Mouse (Mus musculus) myocyte (in vitro differentiated cells): Measurements from ENCODE around the gene Cdiptos. TPM values are rescaled to one million over a fixed set of nuclear protein-coding genes. Genes with fewer than 3 reads are reported as not detected.

Experiments used
- H3K27me3 ChIP-seq: one replicate; pipeline ENCODE4 v1.6.1; 2011; ENCODE audit not compliant: control insufficient read depth, insufficient read depth, insufficient read length
- H3K36me3 ChIP-seq: one replicate; pipeline ENCODE4 v1.6.1; 2011; ENCODE audit not compliant: control insufficient read depth, insufficient read depth
- H3K4me2 ChIP-seq: one replicate; pipeline ENCODE4 v1.6.1; 2011; ENCODE audit warnings: low read depth, control low read depth
- H3K4me3 ChIP-seq: one replicate; pipeline ENCODE4 v1.5.1; 2011; ENCODE audit warnings: mild to moderate bottlenecking, control low read depth, moderate library complexity
- H3K79me2 ChIP-seq: one replicate; pipeline ENCODE4 v1.6.1; 2011; ENCODE audit not compliant: control insufficient read depth, insufficient read depth
- H3ac ChIP-seq: one replicate; pipeline ENCODE4 v1.6.1; 2011; ENCODE audit not compliant: control insufficient read depth, insufficient read length
- CEBPB ChIP-seq: IDR thresholded peaks from 2 replicates; pipeline ENCODE4 v1.6.1; 2011; ENCODE audit warnings: mild to moderate bottlenecking, moderate library complexity; ENCODE audit not compliant: poor library complexity, insufficient read depth, severe bottlenecking
- E2F4 ChIP-seq: IDR thresholded peaks from one replicate; pipeline ENCODE4 v1.6.1; 2011; ENCODE audit warnings: mild to moderate bottlenecking, control low read depth, moderate library complexity; ENCODE audit not compliant: insufficient read depth
- MAX ChIP-seq: IDR thresholded peaks from one replicate; pipeline ENCODE4 v1.6.1; 2011; ENCODE audit warnings: low read depth, mild to moderate bottlenecking, control low read depth
- MYOD1 ChIP-seq, 3 experiments: IDR thresholded peaks; one replicate each; pipeline ENCODE4 v1.6.1; 2011; ENCODE audit warnings: control low read depth in 2 of 3, low read depth in 2 of 3, mild to moderate bottlenecking in 2 of 3, moderate library complexity in 1 of 3; ENCODE audit not compliant: insufficient read length in 2 of 3, control insufficient read depth in 1 of 3
- MYOG ChIP-seq, 3 experiments: IDR thresholded peaks; one replicate each; pipeline ENCODE4 v1.6.1; 2011; ENCODE audit warnings: control low read depth in 2 of 3, low read depth in 2 of 3, mild to moderate bottlenecking in 2 of 3; ENCODE audit not compliant: insufficient read length in 2 of 3, control insufficient read depth in 1 of 3, insufficient read depth in 1 of 3
- POLR2A ChIP-seq: IDR thresholded peaks from one replicate; pipeline ENCODE4 v1.6.1; 2011; ENCODE audit warnings: low read depth, mild to moderate bottlenecking, control low read depth, moderate library complexity; ENCODE audit not compliant: insufficient read length
- POLR2AphosphoS2 ChIP-seq: IDR thresholded peaks from one replicate; pipeline ENCODE4 v1.6.1; 2011; ENCODE audit warnings: low read depth, control low read depth; ENCODE audit not compliant: insufficient read length
- REST ChIP-seq: IDR thresholded peaks from one replicate; pipeline ENCODE4 v1.6.1; 2011; ENCODE audit warnings: mild to moderate bottlenecking, control low read depth, moderate library complexity; ENCODE audit not compliant: insufficient read depth, insufficient read length
- SRF ChIP-seq: IDR thresholded peaks from one replicate; pipeline ENCODE4 v1.6.1; 2011; ENCODE audit warnings: low read depth; ENCODE audit not compliant: control insufficient read depth, insufficient read length
- TCF12 ChIP-seq: IDR thresholded peaks from one replicate; pipeline ENCODE4 v1.6.1; 2011; ENCODE audit warnings: mild to moderate bottlenecking, control low read depth; ENCODE audit not compliant: poor library complexity, insufficient read depth, severe bottlenecking
- TCF3 ChIP-seq: IDR thresholded peaks from one replicate; pipeline ENCODE4 v1.6.1; 2011; ENCODE audit warnings: low read depth, control low read depth; ENCODE audit not compliant: insufficient read length
- USF1 ChIP-seq: IDR thresholded peaks from one replicate; pipeline ENCODE4 v1.6.1; 2011; ENCODE audit warnings: low read depth, mild to moderate bottlenecking, control low read depth, moderate library complexity
- polyA plus RNA-seq: library from polyadenylated mRNA; unstranded; fragments of >200 nt; fragmentation: generic; extraction: Trizol; gene quantifications from one replicate; pipeline ENCODE4 v1.2.1, GENCODE M21; 2012; ENCODE audit warnings: missing spikeins

Cdiptos gene
- polyA plus RNA-seq, 1 experiment, result 0.18 TPM

GRCm38 (mm10) chr7:126978841-126979240 is 2.9 kb upstream of the Cdiptos start:
- TF ChIP-seq USF1 (no peak), TCF3 (no peak), POLR2A (no peak), TCF12 (no peak), REST (no peak), E2F4 (no peak), SRF (no peak), CEBPB (no peak), MYOG (IDR thresholded peaks at IDR 0.05; ENCODE audit: control insufficient read depth in 1 of 3, insufficient read depth in 1 of 3, insufficient read length in 2 of 3, low read depth in 2 of 3) (no peak), POLR2AphosphoS2 (no peak), MAX (no peak), MYOD1 (IDR thresholded peaks at IDR 0.05; ENCODE audit: control insufficient read depth in 1 of 3, insufficient read length in 2 of 3, low read depth in 2 of 3) (no peak)
- no peaks in the 10 kb centered on the region for H3K27me3 ChIP-seq
- no peak overlapping the region for H3ac ChIP-seq
- H3K4me3 ChIP-seq, result no peak overlapping the region
- peaks cover 13% of the 10 kb centered on the region for H3K79me2 ChIP-seq
- peaks cover 14% of the 10 kb centered on the region for H3K36me3 ChIP-seq
- H3K4me2 ChIP-seq, result no peak overlapping the region

DNA sequence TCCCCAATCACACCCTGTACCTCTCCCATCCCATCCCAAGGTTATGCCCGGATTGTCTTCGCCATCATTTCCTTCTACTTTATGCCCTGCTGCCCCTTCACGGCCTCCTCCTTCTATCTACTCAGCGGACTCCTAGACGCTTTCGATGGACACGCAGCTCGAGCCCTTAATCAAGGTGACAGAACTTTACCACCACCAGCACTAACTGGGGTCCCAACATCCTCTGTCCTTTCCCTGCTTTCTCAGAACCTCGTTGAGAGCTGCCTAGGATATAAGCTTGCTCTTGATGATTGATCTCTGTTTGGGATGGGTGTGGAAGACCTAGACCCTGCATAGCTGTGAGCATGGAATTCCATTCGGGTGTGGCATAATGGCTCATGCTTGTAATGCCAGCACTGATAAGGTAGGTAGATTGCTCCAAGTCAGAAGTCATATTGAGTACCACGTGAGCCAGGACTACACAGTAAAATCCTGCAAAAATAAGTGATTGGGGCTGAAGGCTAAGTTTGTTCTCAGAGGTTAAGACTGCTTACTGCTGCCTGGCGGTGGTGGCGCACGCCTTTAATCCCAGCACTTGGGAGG is 1.1 kb upstream of the Cdiptos start:
- no peaks in the 10 kb centered on the region for H3K27me3 ChIP-seq
- H3K79me2 ChIP-seq, result peaks cover 13% of the 10 kb centered on the region
- TF ChIP-seq E2F4 (no peak), USF1 (no peak), TCF12 (no peak), CEBPB (no peak), SRF (no peak), REST (no peak), MYOG (IDR thresholded peaks at IDR 0.05; ENCODE audit: control insufficient read depth in 1 of 3, insufficient read depth in 1 of 3, insufficient read length in 2 of 3, low read depth in 2 of 3) (no peak), TCF3 (no peak), MYOD1 (IDR thresholded peaks at IDR 0.05; ENCODE audit: control insufficient read depth in 1 of 3, insufficient read length in 2 of 3, low read depth in 2 of 3) (no peak), POLR2AphosphoS2 (no peak), POLR2A (no peak), MAX (no peak)
- peaks cover 14% of the 10 kb centered on the region for H3K36me3 ChIP-seq
- peak overlapping the region; percentile 77 for H3K4me2 ChIP-seq
- H3K4me3 ChIP-seq, result peak overlapping the region; percentile 95
- H3ac ChIP-seq, result peak overlapping the region; percentile 83

- Histone ChIP-seq H3K4me3 (peak within 1 kb of the TSS; percentile 95), H3K4me2 (peak within 1 kb of the TSS; percentile 77), H3K27me3 (peaks cover 5% of the 10 kb centered on the region), H3ac (peak within 1 kb of the TSS; percentile 83), H3K36me3 (peaks cover 14% of the 10 kb centered on the region), H3K79me2 (peaks cover 13% of the 10 kb centered on the region)
- no peak for TF ChIP-seq REST
- TF ChIP-seq POLR2AphosphoS2, result no peak
- TF ChIP-seq CEBPB, result no peak
- no peak for TF ChIP-seq E2F4
Observed at GRCm38 (mm10) chr7:126975893-126975949, 177 bp downstream of the Cdiptos start, which contains the start of gene Cdipt. Gene Cdipt, plus strand, starts transcription at chr7:126975914.

GRCm38 (mm10) chr7:126975493-126975892 is 405 bp downstream of the Cdiptos start:
- H3K4me3 ChIP-seq, result peak overlapping the region; percentile 95

DNA sequence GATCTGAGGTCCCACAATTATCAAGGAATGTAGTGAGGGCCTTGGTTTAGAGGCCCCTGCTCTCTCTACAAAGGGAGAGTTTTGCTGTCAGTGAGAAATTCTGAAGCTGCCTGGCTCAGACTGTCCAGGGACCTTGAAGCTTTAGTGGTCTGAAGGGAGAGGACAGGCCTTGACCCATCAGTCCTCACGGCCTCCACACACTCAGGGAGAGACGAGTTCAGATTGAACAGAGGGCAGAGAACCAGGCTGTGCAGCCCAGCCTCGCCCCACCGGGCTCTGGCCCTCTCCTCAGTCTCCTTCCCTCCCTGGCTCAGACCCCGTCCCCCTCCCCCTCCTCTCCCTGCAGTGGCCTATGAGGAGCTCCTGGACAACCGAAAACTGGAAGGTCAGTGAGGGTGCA is 8.5 kb downstream of the Cdiptos start:
- TF ChIP-seq MYOG (IDR thresholded peaks at IDR 0.05; ENCODE audit: control insufficient read depth in 1 of 3, insufficient read depth in 1 of 3, insufficient read length in 2 of 3, low read depth in 2 of 3), result no peak
- no peak for TF ChIP-seq POLR2AphosphoS2
- TF ChIP-seq SRF, result no peak
- TF ChIP-seq E2F4, result no peak
- TF ChIP-seq CEBPB, result no peak
- TF ChIP-seq POLR2A, result no peak
- TF ChIP-seq MYOD1 (IDR thresholded peaks at IDR 0.05; ENCODE audit: control insufficient read depth in 1 of 3, insufficient read length in 2 of 3, low read depth in 2 of 3), result no peak
- no peak for TF ChIP-seq TCF3
- no peak for TF ChIP-seq REST
- no peak for TF ChIP-seq USF1
- no peak for TF ChIP-seq TCF12
- no peak for TF ChIP-seq MAX
- Histone ChIP-seq H3K27me3 (peaks cover 57% of the 10 kb centered on the region), H3K79me2 (no peaks in the 10 kb centered on the region), H3K4me2 (no peak overlapping the region), H3K36me3 (no peaks in the 10 kb centered on the region), H3ac (no peak overlapping the region), H3K4me3 (no peak overlapping the region)

More at GRCm38 (mm10) chr7:126975493-126975892, 405 bp downstream of the Cdiptos start:
- Histone ChIP-seq H3ac (no peak overlapping the region), H3K4me2 (peak overlapping the region; percentile 51), H3K79me2 (peaks cover 13% of the 10 kb centered on the region), H3K27me3 (peaks cover 7% of the 10 kb centered on the region), H3K36me3 (peaks cover 14% of the 10 kb centered on the region)
- TF ChIP-seq MYOD1 (IDR thresholded peaks at IDR 0.05; ENCODE audit: control insufficient read depth in 1 of 3, insufficient read length in 2 of 3, low read depth in 2 of 3) (no peak), E2F4 (no peak)
